Mouse (Mus musculus) kidney, postnatal 0 days (tissue): ENCODE results near the gene Sv2b. TPM values are rescaled to one million over a fixed set of nuclear protein-coding genes. Genes with fewer than 3 reads are reported as not detected.

Experiments
- ATAC-seq: fragments of 200-750 bp; cut with Nextera tagmentation; replicated peaks from 2 replicates; pipeline ENCODE4 v1.8.0; 2017; ENCODE audit warnings: low read depth, moderate number of reproducible peaks, moderate TSS enrichment, moderate library complexity; ENCODE audit not compliant: low FRiP score
- DNase-seq: peaks from one replicate; pipeline ENCODE4 v3.0.0-alpha.2; 2016; ENCODE audit warnings: low spot score
- H3K27ac ChIP-seq: fragments of 300-500 bp; sonication (generic); 2 replicates; pipeline ENCODE4 v1.5.1; 2014; ENCODE audit warnings: mild to moderate bottlenecking
- H3K27me3 ChIP-seq: fragments of 300-500 bp; sonication (generic); 2 replicates; pipeline ENCODE4 v1.6.1; 2014; ENCODE audit warnings: low read length, mixed read lengths; ENCODE audit not compliant: insufficient read depth
- H3K36me3 ChIP-seq: fragments of 300-500 bp; sonication (generic); 2 replicates; pipeline ENCODE4 v1.6.1; 2014; ENCODE audit warnings: low read length, mixed read lengths; ENCODE audit not compliant: insufficient read depth
- H3K4me1 ChIP-seq: fragments of 300-500 bp; sonication (generic); replicated peaks from 2 replicates; pipeline ENCODE4 v1.6.1; 2014; ENCODE audit warnings: antibody characterized with exemption, low read length, mixed read lengths; ENCODE audit not compliant: insufficient read depth
- H3K4me2 ChIP-seq: fragments of 300-500 bp; sonication (generic); 2 replicates; pipeline ENCODE4 v1.6.1; 2014; ENCODE audit warnings: mild to moderate bottlenecking, low read length, moderate library complexity, mixed read lengths
- H3K4me3 ChIP-seq: fragments of 300-500 bp; sonication (generic); replicated peaks from 2 replicates; pipeline ENCODE4 v1.5.1; 2014; ENCODE audit warnings: low read depth, low read length
- H3K9ac ChIP-seq: fragments of 300-500 bp; sonication (generic); 2 replicates; pipeline ENCODE4 v1.6.1; 2014; ENCODE audit warnings: low read depth, low read length
- H3K9me3 ChIP-seq: fragments of 300-500 bp; sonication (generic); replicated peaks from 2 replicates; pipeline ENCODE4 v1.6.1; 2016; ENCODE audit warnings: low read length, inconsistent platforms, mixed read lengths
- CTCF ChIP-seq: IDR thresholded peaks from 2 replicates; pipeline ENCODE4 v1.5.1; 2016; ENCODE audit warnings: antibody characterized with exemption, low read depth, mild to moderate bottlenecking, moderate library complexity
- WGBS: fragments of 180-500 bp; shearing (Covaris S2); extraction: QIAGEN DNeasy Blood & Tissue Kit; methylation state at CpG from one replicate; pipeline ENCODE4 v1.1.7; 2014; 5-methylcytosine and 5-hydroxymethylcytosine counted together
- polyA plus RNA-seq: library from polyadenylated mRNA; unstranded; fragments of >200 nt; fragmentation: Nextera tagmentation; extraction: Ambion mirVana; gene quantifications from 2 replicates; pipeline ENCODE4 v1.2.1, GENCODE M21; 2015

Gene Sv2b
- polyA plus RNA-seq, 1 experiment from 2014 or later: 0.68 TPM

GRCm38 (mm10) chr7:75236386-75236785 lies 72.7 kb downstream of the Sv2b start:
- H3K27ac ChIP-seq: no peak overlapping the region
- 91% methylated on average over 1 of the region's 1 CpGs for WGBS
- no peaks in the 10 kb centered on the region for H3K36me3 ChIP-seq
- H3K4me3 ChIP-seq: no peak overlapping the region
- no peak for ATAC-seq
- no peak overlapping the region for H3K9ac ChIP-seq
- no peak overlapping the region for H3K4me2 ChIP-seq
- no peaks in the 10 kb centered on the region for H3K9me3 ChIP-seq
- no peaks in the 10 kb centered on the region for H3K27me3 ChIP-seq
- TF ChIP-seq CTCF: no peak
- DNase-seq: no peak
- no peaks in the 10 kb centered on the region for H3K4me1 ChIP-seq

GRCm38 (mm10) chr7:75224206-75224605 lies 84.9 kb downstream of the Sv2b start:
- 95% methylated on average over 4 of the region's 4 CpGs for WGBS
- ATAC-seq: no peak
- no peaks in the 10 kb centered on the region for H3K36me3 ChIP-seq
- H3K9me3 ChIP-seq: no peaks in the 10 kb centered on the region; the same call in 1 of the 2 replicates
- H3K27ac ChIP-seq: no peak overlapping the region
- no peaks in the 10 kb centered on the region for H3K27me3 ChIP-seq
- H3K4me3 ChIP-seq: no peak overlapping the region
- TF ChIP-seq CTCF: no peak
- H3K9ac ChIP-seq: no peak overlapping the region
- DNase-seq: no peak
- H3K4me1 ChIP-seq: no peaks in the 10 kb centered on the region
- no peak overlapping the region for H3K4me2 ChIP-seq

GRCm38 (mm10) chr7:75222704-75223431 lies 86.2 kb downstream of the Sv2b start:
- no peak overlapping the region for H3K4me3 ChIP-seq
- H3K4me1 ChIP-seq: no peaks in the 10 kb centered on the region
- H3K9me3 ChIP-seq: no peaks in the 10 kb centered on the region; the same call in 1 of the 2 replicates
- no peak overlapping the region for H3K27ac ChIP-seq
- no peaks in the 10 kb centered on the region for H3K27me3 ChIP-seq
- H3K9ac ChIP-seq: no peak overlapping the region
- no peaks in the 10 kb centered on the region for H3K36me3 ChIP-seq
- WGBS: 56% methylated on average over 7 of the region's 7 CpGs
- H3K4me2 ChIP-seq: no peak overlapping the region
- DNase-seq: no peak
- TF ChIP-seq CTCF: no peak
- ATAC-seq: no peak

GRCm38 (mm10) chr7:75220786-75221185 lies 88.3 kb downstream of the Sv2b start:
- no peak overlapping the region for H3K4me3 ChIP-seq
- no peak overlapping the region for H3K4me2 ChIP-seq
- 8% methylated on average over 1 of the region's 1 CpGs for WGBS
- no peaks in the 10 kb centered on the region for H3K36me3 ChIP-seq
- H3K4me1 ChIP-seq: no peaks in the 10 kb centered on the region
- H3K27ac ChIP-seq: no peak overlapping the region
- H3K9me3 ChIP-seq: no peaks in the 10 kb centered on the region; the same call in 1 of the 2 replicates
- no peaks in the 10 kb centered on the region for H3K27me3 ChIP-seq
- TF ChIP-seq CTCF: no peak
- DNase-seq (no peak), ATAC-seq (no peak)
- H3K9ac ChIP-seq: no peak overlapping the region

- Histone ChIP-seq H3K9ac (no peak overlapping the region), H3K27ac (no peak overlapping the region), H3K4me1 (no peaks in the 10 kb centered on the region), H3K9me3 (no peaks in the 10 kb centered on the region; the same call in 1 of the 2 replicates), H3K4me2 (no peak overlapping the region), H3K27me3 (no peaks in the 10 kb centered on the region), H3K36me3 (no peaks in the 10 kb centered on the region), H3K4me3 (no peak overlapping the region)
- DNase-seq (no peak), ATAC-seq (no peak)
- TF ChIP-seq CTCF: no peak
These were observed 88.8 kb downstream of the Sv2b start for GRCm38 (mm10) chr7:75220296-75220695.

- H3K27me3 ChIP-seq: no peaks in the 10 kb centered on the region
- TF ChIP-seq CTCF: no peak
- WGBS: 75% methylated on average over 7 of the region's 7 CpGs
- H3K27ac ChIP-seq: no peak overlapping the region
- H3K4me2 ChIP-seq: no peak overlapping the region
- no peaks in the 10 kb centered on the region for H3K4me1 ChIP-seq
- no peaks in the 10 kb centered on the region; the same call in 1 of the 2 replicates for H3K9me3 ChIP-seq
- ATAC-seq: no peak
- H3K9ac ChIP-seq: no peak overlapping the region
- H3K4me3 ChIP-seq: no peak overlapping the region
- no peak for DNase-seq
- no peaks in the 10 kb centered on the region for H3K36me3 ChIP-seq
These were observed 92.9 kb downstream of the Sv2b start for GRCm38 (mm10) chr7:75216180-75216579.

- H3K36me3 ChIP-seq: no peaks in the 10 kb centered on the region
- H3K9ac ChIP-seq: no peak overlapping the region
- no peaks in the 10 kb centered on the region for H3K9me3 ChIP-seq
- TF ChIP-seq CTCF: no peak
- peak; percentile 28 for DNase-seq
- no peak overlapping the region for H3K4me2 ChIP-seq
- no peaks in the 10 kb centered on the region for H3K4me1 ChIP-seq
- ATAC-seq: no peak
- no peak overlapping the region for H3K4me3 ChIP-seq
- no peak overlapping the region for H3K27ac ChIP-seq
- no peaks in the 10 kb centered on the region for H3K27me3 ChIP-seq
- 61% methylated on average over 4 of the region's 4 CpGs for WGBS
These were observed 99.8 kb downstream of the Sv2b start for GRCm38 (mm10) chr7:75209221-75209641.
